Mouse (Mus musculus) spleen, adult 2 months (tissue): ENCODE results near the gene Sctr. TPM values are rescaled to one million over a fixed set of nuclear protein-coding genes. Genes with fewer than 3 reads are reported as not detected.

ENCODE experiments used
- DNase-seq, 2 experiments: peaks; one replicate each; pipeline versions ENCODE4 v3.0.0 to v3.0.0-alpha.2; 2012 to 2021; ENCODE audit warnings: low spot score in 2 of 2, low read depth in 1 of 2
- H3K27ac ChIP-seq: fragments of 200-500 bp; 2 replicates; pipeline ENCODE4 v1.5.1; 2012; ENCODE audit warnings: low read length, inconsistent platforms; ENCODE audit not compliant: insufficient read depth
- H3K27me3 ChIP-seq: fragments of 200-500 bp; 2 replicates; pipeline ENCODE4 v1.6.1; 2012; ENCODE audit warnings: mild to moderate bottlenecking, moderate library complexity, low read length, inconsistent platforms; ENCODE audit not compliant: control insufficient read depth, insufficient read depth
- H3K36me3 ChIP-seq: fragments of 200-500 bp; 2 replicates; pipeline ENCODE4 v1.6.1; 2012; ENCODE audit warnings: mild to moderate bottlenecking, low read length, inconsistent platforms; ENCODE audit not compliant: control insufficient read depth, insufficient read depth
- H3K4me1 ChIP-seq: fragments of 200-500 bp; 2 replicates; pipeline ENCODE4 v1.6.1; 2011; ENCODE audit warnings: inconsistent platforms; ENCODE audit not compliant: control insufficient read depth, insufficient read depth, insufficient read length
- H3K4me3 ChIP-seq: fragments of 200-500 bp; 2 replicates; pipeline ENCODE4 v1.5.1; 2011; ENCODE audit warnings: mild to moderate bottlenecking, inconsistent platforms; ENCODE audit not compliant: insufficient read depth, insufficient read length; ENCODE audit errors: extremely low read depth
- CTCF ChIP-seq: fragments of 200-500 bp; IDR thresholded peaks from 2 replicates; pipeline ENCODE4 v1.5.1; 2011; ENCODE audit warnings: mild to moderate bottlenecking, inconsistent platforms; ENCODE audit not compliant: insufficient read depth, insufficient read length, insufficient replicate concordance; ENCODE audit errors: extremely low read depth
- POLR2A ChIP-seq: fragments of 200-500 bp; IDR thresholded peaks from 2 replicates; pipeline ENCODE4 v1.6.1; 2011; ENCODE audit warnings: low read depth, low read length, inconsistent platforms
- WGBS: fragments of 180-500 bp; shearing (Covaris S2); methylation state at CpG from one replicate; pipeline ENCODE4 v1.1.7; 2018; 5-methylcytosine and 5-hydroxymethylcytosine counted together
- polyA plus RNA-seq: library from polyadenylated mRNA; depleted of rRNA; stranded (reverse); fragments of >200 nt; gene quantifications from 2 replicates; pipeline ENCODE4 v1.2.3, GENCODE M21; 2012

Gene Sctr
- polyA plus RNA-seq, 1 experiment = 0.08 TPM

- Histone ChIP-seq H3K36me3 (no peaks in the 10 kb centered on the region), H3K4me3 (no peak overlapping the region), H3K4me1 (no peaks in the 10 kb centered on the region; the same call in 1 of the 2 replicates), H3K27me3 (no peaks in the 10 kb centered on the region), H3K27ac (no peak overlapping the region)
- TF ChIP-seq CTCF (no peak), POLR2A (no peak)
- DNase-seq = no peak
- 52% methylated on average over 9 of the region's 9 CpGs for WGBS
These were observed 31.9 kb downstream of the Sctr start for GRCm38 (mm10) chr1:120038594-120038993.

GRCm38 (mm10) chr1:120042421-120042820 is 35.7 kb downstream of the Sctr start:
- TF ChIP-seq POLR2A (no peak), CTCF (no peak)
- H3K4me3 ChIP-seq = no peak overlapping the region
- 93% methylated on average over 8 of the region's 8 CpGs for WGBS
- no peaks in the 10 kb centered on the region for H3K36me3 ChIP-seq
- H3K27me3 ChIP-seq = no peaks in the 10 kb centered on the region
- no peak for DNase-seq
- no peak overlapping the region for H3K27ac ChIP-seq
- H3K4me1 ChIP-seq = no peaks in the 10 kb centered on the region; the same call in 1 of the 2 replicates

- Histone ChIP-seq H3K27me3 (no peaks in the 10 kb centered on the region), H3K4me1 (no peaks in the 10 kb centered on the region; the same call in 1 of the 2 replicates), H3K4me3 (no peak overlapping the region), H3K36me3 (no peaks in the 10 kb centered on the region), H3K27ac (no peak overlapping the region)
- no peak for TF ChIP-seq CTCF
- TF ChIP-seq POLR2A = no peak
- 66% methylated on average over 16 of the region's 16 CpGs for WGBS
- DNase-seq = no peak
These were observed 37.9 kb downstream of the Sctr start for GRCm38 (mm10) chr1:120044584-120044983.

- Histone ChIP-seq H3K4me3 (no peak overlapping the region), H3K27me3 (no peaks in the 10 kb centered on the region), H3K4me1 (no peaks in the 10 kb centered on the region; the same call in 1 of the 2 replicates), H3K27ac (no peak overlapping the region), H3K36me3 (no peaks in the 10 kb centered on the region)
- TF ChIP-seq POLR2A (no peak), CTCF (no peak)
- DNase-seq = no peak
These were observed 40.6 kb downstream of the Sctr start for GRCm38 (mm10) chr1:120047325-120047724.

- H3K27ac ChIP-seq = no peak overlapping the region
- TF ChIP-seq POLR2A (no peak), CTCF (no peak)
- 32% methylated on average over 1 of the region's 1 CpGs for WGBS
- no peak overlapping the region for H3K4me3 ChIP-seq
- no peaks in the 10 kb centered on the region for H3K36me3 ChIP-seq
- no peak for DNase-seq
- no peaks in the 10 kb centered on the region for H3K27me3 ChIP-seq
- peaks cover 3% of the 10 kb centered on the region; the same call in 1 of the 2 replicates for H3K4me1 ChIP-seq
These were observed 44.4 kb downstream of the Sctr start for GRCm38 (mm10) chr1:120051070-120051469.

- Histone ChIP-seq H3K4me3 (no peak overlapping the region), H3K4me1 (peaks cover 10% of the 10 kb centered on the region; the same call in 1 of the 2 replicates), H3K36me3 (no peaks in the 10 kb centered on the region), H3K27ac (peak overlapping the region; percentile 78), H3K27me3 (no peaks in the 10 kb centered on the region)
- no peak for DNase-seq
- no peak for TF ChIP-seq CTCF
- no peak for TF ChIP-seq POLR2A
- 83% methylated on average over 6 of the region's 6 CpGs for WGBS
These were observed 48.3 kb downstream of the Sctr start for GRCm38 (mm10) chr1:120054997-120055396.

GRCm38 (mm10) chr1:120055475-120055874 is 48.8 kb downstream of the Sctr start:
- Histone ChIP-seq H3K4me3 (no peak overlapping the region), H3K4me1 (peaks cover 10% of the 10 kb centered on the region; the same call in 1 of the 2 replicates), H3K27me3 (no peaks in the 10 kb centered on the region), H3K36me3 (no peaks in the 10 kb centered on the region), H3K27ac (peak overlapping the region; percentile 80)
- peak in 1 of 2 experiments; percentile 48 for DNase-seq
- TF ChIP-seq CTCF (no peak), POLR2A (no peak; the same call in 1 of the 2 replicates)
- WGBS = 5% methylated on average over 6 of the region's 6 CpGs

- H3K4me1 ChIP-seq = peaks cover 10% of the 10 kb centered on the region; the same call in 1 of the 2 replicates
- H3K4me3 ChIP-seq = no peak overlapping the region
- DNase-seq = no peak
- 79% methylated on average over 7 of the region's 7 CpGs for WGBS
- H3K36me3 ChIP-seq = no peaks in the 10 kb centered on the region
- no peak for TF ChIP-seq POLR2A
- no peak for TF ChIP-seq CTCF
- peak overlapping the region; percentile 21 for H3K27ac ChIP-seq
- H3K27me3 ChIP-seq = no peaks in the 10 kb centered on the region
These were observed 49.5 kb downstream of the Sctr start for GRCm38 (mm10) chr1:120056236-120056635.
